Mouse (Mus musculus) hindbrain, embryonic 10.5 days (tissue): ENCODE results near the gene Smoc2. TPM values are rescaled to one million over a fixed set of nuclear protein-coding genes. Genes with fewer than 3 reads are reported as not detected.
A peak's percentile ranks its signal among the peaks of the same experiment; 100 is the strongest.

Source experiments
- DNase-seq: peaks from one replicate; pipeline ENCODE4 v3.0.0-alpha.2; 2017; ENCODE audit warnings: low spot score
- H3K27ac ChIP-seq: fragments of 300-500 bp; sonication (generic); 2 replicates; pipeline ENCODE4 v1.5.1; 2016; ENCODE audit warnings: mild to moderate bottlenecking, moderate library complexity
- H3K27me3 ChIP-seq: fragments of 300-500 bp; sonication (generic); 2 replicates; pipeline ENCODE4 v1.6.1; 2016; ENCODE audit warnings: mild to moderate bottlenecking; ENCODE audit not compliant: poor library complexity, insufficient read depth, severe bottlenecking
- H3K36me3 ChIP-seq: fragments of 300-500 bp; sonication (generic); 2 replicates; pipeline ENCODE4 v1.6.1; 2016; ENCODE audit warnings: mild to moderate bottlenecking, moderate library complexity
- H3K4me1 ChIP-seq: fragments of 300-500 bp; sonication (generic); replicated peaks from 2 replicates; pipeline ENCODE4 v1.6.1; 2016; ENCODE audit warnings: mild to moderate bottlenecking
- H3K4me3 ChIP-seq: fragments of 300-500 bp; sonication (generic); 2 replicates; pipeline ENCODE4 v1.5.1; 2016; ENCODE audit warnings: mild to moderate bottlenecking, moderate library complexity
- H3K9me3 ChIP-seq: fragments of 300-500 bp; sonication (generic); 2 replicates; pipeline ENCODE4 v1.6.1; 2016; ENCODE audit warnings: mild to moderate bottlenecking, moderate library complexity
- WGBS: fragments of 180-500 bp; shearing (Covaris S2); methylation state at CpG from one replicate; pipeline ENCODE4 v1.1.7; 2016; 5-methylcytosine and 5-hydroxymethylcytosine counted together
- polyA plus RNA-seq: library from polyadenylated mRNA; unstranded; fragments of >200 nt; fragmentation: Nextera tagmentation; extraction: Ambion mirVana; gene quantifications from 2 replicates; pipeline ENCODE4 v1.2.1, GENCODE M21; 2016

Smoc2 gene
- polyA plus RNA-seq, 1 experiment from 2014 or later = 7.9 TPM

GRCm38 (mm10) chr17:14378692-14379446 lies 99.6 kb downstream of the Smoc2 start:
- WGBS = 73% methylated on average over 17 of the region's 17 CpGs
- H3K4me1 ChIP-seq = peaks cover 3% of the 10 kb centered on the region; the same call in 1 of the 2 replicates
- peak; percentile 23 for DNase-seq
- H3K27ac ChIP-seq = no peak overlapping the region
- H3K27me3 ChIP-seq = no peaks in the 10 kb centered on the region
- H3K4me3 ChIP-seq = no peak overlapping the region
- no peaks in the 10 kb centered on the region for H3K9me3 ChIP-seq
- H3K36me3 ChIP-seq = no peaks in the 10 kb centered on the region

GRCm38 (mm10) chr17:14379518-14379917 lies 100.2 kb downstream of the Smoc2 start:
- no peaks in the 10 kb centered on the region for H3K36me3 ChIP-seq
- H3K9me3 ChIP-seq = no peaks in the 10 kb centered on the region
- 89% methylated on average over 2 of the region's 2 CpGs for WGBS
- H3K27me3 ChIP-seq = no peaks in the 10 kb centered on the region
- no peak for DNase-seq
- H3K27ac ChIP-seq = no peak overlapping the region
- H3K4me1 ChIP-seq = peaks cover 3% of the 10 kb centered on the region; the same call in 1 of the 2 replicates
- H3K4me3 ChIP-seq = no peak overlapping the region

GRCm38 (mm10) chr17:14379966-14380365 lies 100.7 kb downstream of the Smoc2 start:
- H3K4me3 ChIP-seq = no peak overlapping the region
- H3K27ac ChIP-seq = no peak overlapping the region
- no peak for DNase-seq
- H3K36me3 ChIP-seq = no peaks in the 10 kb centered on the region
- H3K9me3 ChIP-seq = no peaks in the 10 kb centered on the region
- H3K4me1 ChIP-seq = peaks cover 3% of the 10 kb centered on the region; the same call in 1 of the 2 replicates
- WGBS = 88% methylated on average over 3 of the region's 3 CpGs
- no peaks in the 10 kb centered on the region for H3K27me3 ChIP-seq

- Histone ChIP-seq H3K27me3 (no peaks in the 10 kb centered on the region), H3K36me3 (no peaks in the 10 kb centered on the region), H3K4me1 (peaks cover 3% of the 10 kb centered on the region; the same call in 1 of the 2 replicates), H3K9me3 (no peaks in the 10 kb centered on the region), H3K27ac (no peak overlapping the region), H3K4me3 (no peak overlapping the region)
- DNase-seq = no peak
- WGBS = 85% methylated on average over 12 of the region's 12 CpGs
Measured at GRCm38 (mm10) chr17:14380526-14380925, 101.2 kb downstream of the Smoc2 start.

- no peaks in the 10 kb centered on the region for H3K27me3 ChIP-seq
- H3K9me3 ChIP-seq = no peaks in the 10 kb centered on the region
- no peak for DNase-seq
- no peak overlapping the region for H3K4me3 ChIP-seq
- 53% methylated on average over 7 of the region's 7 CpGs for WGBS
- H3K27ac ChIP-seq = no peak overlapping the region
- peaks cover 3% of the 10 kb centered on the region; the same call in 1 of the 2 replicates for H3K4me1 ChIP-seq
- no peaks in the 10 kb centered on the region for H3K36me3 ChIP-seq
Measured at GRCm38 (mm10) chr17:14381482-14381881, 102.2 kb downstream of the Smoc2 start.

- WGBS = 85% methylated on average over 4 of the region's 4 CpGs
- no peaks in the 10 kb centered on the region for H3K4me1 ChIP-seq
Measured at GRCm38 (mm10) chr17:14383981-14384380, 104.7 kb downstream of the Smoc2 start.

GRCm38 (mm10) chr17:14384980-14385379 lies 105.7 kb downstream of the Smoc2 start:
- no peaks in the 10 kb centered on the region for H3K36me3 ChIP-seq
- 90% methylated on average over 6 of the region's 6 CpGs for WGBS
- no peaks in the 10 kb centered on the region for H3K27me3 ChIP-seq
- no peak overlapping the region for H3K27ac ChIP-seq
- no peaks in the 10 kb centered on the region for H3K9me3 ChIP-seq
- no peaks in the 10 kb centered on the region for H3K4me1 ChIP-seq
- no peak overlapping the region for H3K4me3 ChIP-seq
- no peak for DNase-seq

More at GRCm38 (mm10) chr17:14383981-14384380, 104.7 kb downstream of the Smoc2 start:
- Histone ChIP-seq H3K27ac (no peak overlapping the region), H3K27me3 (no peaks in the 10 kb centered on the region), H3K9me3 (no peaks in the 10 kb centered on the region), H3K4me3 (no peak overlapping the region), H3K36me3 (no peaks in the 10 kb centered on the region)
- no peak for DNase-seq

- H3K9me3 ChIP-seq = no peaks in the 10 kb centered on the region
- H3K36me3 ChIP-seq = no peaks in the 10 kb centered on the region
- no peaks in the 10 kb centered on the region for H3K27me3 ChIP-seq
- H3K4me1 ChIP-seq = no peaks in the 10 kb centered on the region
- no peak overlapping the region for H3K27ac ChIP-seq
- H3K4me3 ChIP-seq = no peak overlapping the region
- WGBS = 74% methylated on average over 6 of the region's 6 CpGs
- no peak for DNase-seq
Measured at GRCm38 (mm10) chr17:14387261-14387660, 108.0 kb downstream of the Smoc2 start.

GRCm38 (mm10) chr17:14392443-14392842 lies 113.1 kb downstream of the Smoc2 start:
- H3K4me1 ChIP-seq = no peaks in the 10 kb centered on the region
- no peaks in the 10 kb centered on the region for H3K9me3 ChIP-seq
- no peak overlapping the region for H3K4me3 ChIP-seq
- H3K27me3 ChIP-seq = no peaks in the 10 kb centered on the region
- DNase-seq = no peak
- WGBS = 80% methylated on average over 2 of the region's 2 CpGs
- H3K27ac ChIP-seq = no peak overlapping the region
- H3K36me3 ChIP-seq = no peaks in the 10 kb centered on the region

- 87% methylated on average over 5 of the region's 5 CpGs for whole genome bisulfite sequencing
- no peaks in the 10 kb centered on the region for H3K4me1 ChIP-seq
- H3K27ac ChIP-seq = no peak overlapping the region
- H3K36me3 ChIP-seq = no peaks in the 10 kb centered on the region
- no peak overlapping the region for H3K4me3 ChIP-seq
- no peaks in the 10 kb centered on the region for H3K9me3 ChIP-seq
- no peaks in the 10 kb centered on the region for H3K27me3 ChIP-seq
- DNase-seq = no peak
Measured at GRCm38 (mm10) chr17:14394861-14395260, 115.6 kb downstream of the Smoc2 start.

GRCm38 (mm10) chr17:14397456-14397855 lies 118.2 kb downstream of the Smoc2 start:
- no peaks in the 10 kb centered on the region for H3K9me3 ChIP-seq
- H3K27me3 ChIP-seq = no peaks in the 10 kb centered on the region
- H3K4me1 ChIP-seq = peaks cover 6% of the 10 kb centered on the region; the same call in 1 of the 2 replicates
- H3K4me3 ChIP-seq = no peak overlapping the region
- DNase-seq = no peak
- 91% methylated on average over 5 of the region's 5 CpGs for WGBS
- no peak overlapping the region for H3K27ac ChIP-seq
- H3K36me3 ChIP-seq = no peaks in the 10 kb centered on the region

GRCm38 (mm10) chr17:14398650-14399424 lies 119.5 kb downstream of the Smoc2 start:
- Histone ChIP-seq H3K36me3 (no peaks in the 10 kb centered on the region), H3K27ac (no peak overlapping the region), H3K9me3 (no peaks in the 10 kb centered on the region), H3K4me3 (no peak overlapping the region), H3K4me1 (peaks cover 6% of the 10 kb centered on the region; the same call in 1 of the 2 replicates), H3K27me3 (no peaks in the 10 kb centered on the region)
- 91% methylated on average over 8 of the region's 8 CpGs for WGBS
- no peak for DNase-seq

GRCm38 (mm10) chr17:14400960-14401359 lies 121.7 kb downstream of the Smoc2 start:
- H3K27ac ChIP-seq = no peak overlapping the region
- H3K9me3 ChIP-seq = no peaks in the 10 kb centered on the region
- H3K27me3 ChIP-seq = no peaks in the 10 kb centered on the region
- H3K4me1 ChIP-seq = peaks cover 6% of the 10 kb centered on the region; the same call in 1 of the 2 replicates
- no peaks in the 10 kb centered on the region for H3K36me3 ChIP-seq
- no peak overlapping the region for H3K4me3 ChIP-seq
- DNase-seq = no peak
- WGBS = 66% methylated on average over 5 of the region's 5 CpGs
